ENCODE assay signal across 16 mouse cellular contexts in the genomic region with DNA sequence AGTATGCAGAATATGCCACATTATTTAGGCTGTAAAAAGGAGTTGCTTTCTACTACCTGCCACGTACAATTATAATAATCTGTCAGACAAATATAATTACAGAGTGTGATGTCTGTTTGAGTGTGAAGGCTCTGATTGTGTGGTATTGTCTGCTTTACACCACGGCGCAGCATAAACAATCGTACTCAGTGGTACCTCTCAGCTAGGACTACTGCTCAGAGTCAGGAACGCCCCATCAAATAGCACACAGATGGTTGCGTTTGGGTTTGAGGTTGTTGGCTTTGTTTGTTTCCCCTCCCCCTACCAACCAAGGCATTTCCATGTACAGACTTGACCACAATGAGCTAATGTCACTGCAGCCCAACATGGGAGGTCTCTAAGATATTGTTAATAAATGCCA.
"Had no signal": no experiment of that assay in that cellular context is flagged by ENCODE, and none has a peak within 500 bp of the region (broad histone marks: within the 10 kb centered on the region; RNA-seq: fewer than 3 reads in every experiment).

No protein-coding gene starts in this region.

- H3K27ac ChIP-seq: left cerebral cortex, adult 2 months; liver, embryonic 13.5 days; midbrain, embryonic 12.5 days; neural tube, embryonic 13.5 days had no signal

- H3K4me3 ChIP-seq: left cerebral cortex, adult 2 months; liver, embryonic 13.5 days; midbrain, embryonic 12.5 days; myocyte; neural tube, embryonic 13.5 days had no signal

- ATAC-seq: midbrain, embryonic 16.5 days had no signal

- DNase-seq: kidney, adult 18-20 months; kidney, adult 9 months; kidney, postnatal 14 days; liver, embryonic 13.5 days; lung, adult 2 months; lung, postnatal 14 days; lung, postnatal 4 days; right cerebral cortex, postnatal 14 days; right cerebral cortex, postnatal 4 days; thymus, adult 18-20 months; thymus, postnatal 36 days had no signal

- H3K4me1 ChIP-seq: liver, embryonic 13.5 days; midbrain, embryonic 12.5 days; neural tube, embryonic 13.5 days had no signal

- H3K9me3 ChIP-seq: liver, embryonic 13.5 days; midbrain, embryonic 12.5 days; neural tube, embryonic 13.5 days had no signal

- H3K36me3 ChIP-seq: liver, embryonic 13.5 days; midbrain, embryonic 12.5 days; neural tube, embryonic 13.5 days had no signal

- H3K4me2 ChIP-seq: liver, embryonic 13.5 days; midbrain, embryonic 12.5 days; neural tube, embryonic 13.5 days had no signal

- H3K9ac ChIP-seq: liver, embryonic 13.5 days; midbrain, embryonic 12.5 days; neural tube, embryonic 13.5 days had no signal

- H3K27me3 ChIP-seq: liver, embryonic 13.5 days; midbrain, embryonic 12.5 days; neural tube, embryonic 13.5 days had no signal
